Mouse (Mus musculus): Measurements from ENCODE around the gene Gm10300. TPM values are rescaled to one million over a fixed set of nuclear protein-coding genes. Genes with fewer than 3 reads are reported as not detected.

The Gm10300 gene
- polyA plus RNA-seq, 1 experiment from 2014 or later: not detected

DNA sequence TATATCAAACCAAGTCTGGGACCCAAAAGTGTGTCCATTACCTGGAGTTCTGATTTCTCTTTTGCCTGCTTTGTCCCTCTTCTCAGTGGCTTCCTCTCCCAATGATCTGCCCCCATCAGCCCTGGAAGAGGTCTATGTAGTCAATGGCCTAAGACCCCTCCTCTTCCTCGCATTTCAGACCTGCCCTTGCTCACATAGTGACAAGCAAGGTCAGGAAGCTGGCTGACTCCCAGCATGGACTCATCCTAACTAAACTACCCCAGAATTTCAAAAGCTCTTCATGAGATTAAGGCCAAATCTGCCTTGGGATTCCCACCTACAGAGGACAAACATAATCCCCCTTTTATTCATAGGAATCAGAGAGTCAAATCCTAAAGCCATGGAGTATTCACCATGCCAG is 1.3 kb downstream of the Gm10300 start:
- Histone ChIP-seq H3K4me2 (ENCODE audit: low read depth, low read length) (peak overlapping the region; percentile 91; the same call in 1 of the 2 replicates), H3K27ac (ENCODE audit: low read length) (peak overlapping the region; percentile 9; the same call in 1 of the 2 replicates), H3K4me1 (ENCODE audit: control insufficient read depth, insufficient read depth, low read length) (peaks cover 16% of the 10 kb centered on the region; the same call in 1 of the 2 replicates), H3K27me3 (replicated peaks; ENCODE audit: control insufficient read depth, insufficient read depth, low read length) (no peaks in the 10 kb centered on the region), H3K9me3 (ENCODE audit: control insufficient read depth, low read length) (no peaks in the 10 kb centered on the region), H3K4me3 (ENCODE audit: low read length) (peak overlapping the region; percentile 91), H3K36me3 (ENCODE audit: control insufficient read depth, insufficient read depth, low read length) (no peaks in the 10 kb centered on the region), H3K9ac (ENCODE audit: low read depth, low read length) (no peak overlapping the region)
- ATAC-seq: no peak
- WGBS: 59% methylated on average over 1 of the region's 1 CpGs

DNA sequence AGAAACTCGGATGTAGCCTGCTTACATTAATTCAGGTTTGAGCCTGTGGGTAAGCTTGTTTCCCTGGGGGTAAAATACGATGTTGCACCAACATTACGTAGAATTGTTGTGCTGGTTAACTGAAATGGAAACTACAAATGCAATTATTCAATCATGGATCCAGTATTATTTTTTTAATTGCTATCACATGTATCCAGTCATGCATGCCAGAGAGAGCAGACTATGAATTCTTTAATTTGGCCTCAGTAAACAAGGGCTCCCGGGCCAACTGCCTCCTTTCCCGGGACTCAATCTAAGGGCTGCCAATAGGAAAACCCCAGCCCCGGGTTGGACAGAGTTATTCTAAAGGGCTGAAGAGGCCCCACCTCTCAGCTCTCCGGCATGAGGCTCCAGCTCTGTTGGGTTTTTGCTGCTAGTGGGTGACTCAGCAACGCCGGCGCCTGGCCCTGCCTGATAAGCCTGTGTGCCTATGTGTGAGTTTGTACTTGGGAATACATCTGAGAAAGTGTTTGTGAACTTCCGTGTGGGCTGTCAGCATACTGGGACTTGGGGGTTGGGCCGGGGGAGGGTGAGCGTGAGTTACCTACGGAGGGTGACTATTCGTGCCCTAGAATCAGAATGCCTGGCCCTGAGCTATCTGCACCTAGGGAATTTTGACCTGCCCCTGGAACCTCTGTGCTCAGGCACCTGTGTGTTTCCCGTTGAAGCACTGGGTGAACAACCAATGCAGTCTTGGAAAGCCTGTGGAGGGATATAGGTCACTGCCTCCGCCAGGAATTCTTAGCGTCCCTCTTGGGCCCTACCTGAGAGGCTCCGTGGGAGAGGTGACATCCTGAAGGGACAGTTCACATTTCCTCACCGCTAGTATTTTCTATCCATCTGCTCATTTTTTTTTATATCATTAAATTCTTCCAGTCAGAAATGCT is 2.2 kb downstream of the Gm10300 start:
- Histone ChIP-seq H3K4me3 (ENCODE audit: low read length) (no peak overlapping the region), H3K9ac (ENCODE audit: low read depth, low read length) (no peak overlapping the region), H3K9me3 (ENCODE audit: control insufficient read depth, low read length) (no peaks in the 10 kb centered on the region)

DNA sequence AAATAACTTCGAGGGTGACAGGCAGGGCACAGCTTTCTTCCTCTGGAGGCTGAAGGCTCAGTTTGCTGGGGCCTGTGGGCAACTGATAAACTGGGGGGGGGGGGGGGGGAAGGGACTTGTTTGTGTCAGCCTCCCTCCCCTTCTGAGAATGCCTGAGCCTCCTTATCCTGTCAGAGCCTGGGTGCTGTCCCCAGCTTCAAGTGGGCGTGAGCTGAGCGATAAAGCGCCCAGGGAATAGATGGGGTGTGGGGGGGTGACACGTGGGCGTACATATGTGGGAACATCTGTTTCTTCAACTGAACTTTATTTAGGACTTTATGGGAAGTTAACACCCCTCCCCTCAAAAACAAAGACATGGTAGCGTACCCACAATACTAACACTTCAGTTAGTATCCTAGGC is 2.9 kb downstream of the Gm10300 start:
- no peaks in the 10 kb centered on the region for H3K27me3 ChIP-seq (replicated peaks; ENCODE audit: control insufficient read depth, insufficient read depth, low read length)
- no peak overlapping the region for H3K9ac ChIP-seq (ENCODE audit: low read depth, low read length)
- 72% methylated on average over 7 of the region's 7 CpGs for WGBS
- H3K27ac ChIP-seq (ENCODE audit: low read length): peak overlapping the region; percentile 60; the same call in 1 of the 2 replicates
- no peak overlapping the region for H3K4me2 ChIP-seq (ENCODE audit: low read depth, low read length)
- H3K4me3 ChIP-seq (ENCODE audit: low read length): no peak overlapping the region
- H3K4me1 ChIP-seq (ENCODE audit: control insufficient read depth, insufficient read depth, low read length): peaks cover 16% of the 10 kb centered on the region; the same call in 1 of the 2 replicates
- H3K36me3 ChIP-seq (ENCODE audit: control insufficient read depth, insufficient read depth, low read length): no peaks in the 10 kb centered on the region
- no peaks in the 10 kb centered on the region for H3K9me3 ChIP-seq (ENCODE audit: control insufficient read depth, low read length)
- no peak for ATAC-seq

More for the DNA sequence above, 2.2 kb downstream of the Gm10300 start:
- peak overlapping the region; percentile 60 for H3K27ac ChIP-seq (ENCODE audit: low read length)
- H3K36me3 ChIP-seq (ENCODE audit: control insufficient read depth, insufficient read depth, low read length): no peaks in the 10 kb centered on the region
- 26% methylated on average over 20 of the region's 20 CpGs for WGBS
- H3K27me3 ChIP-seq (replicated peaks; ENCODE audit: control insufficient read depth, insufficient read depth, low read length): no peaks in the 10 kb centered on the region
- H3K4me2 ChIP-seq (ENCODE audit: low read depth, low read length): peak overlapping the region; percentile 19; the same call in 1 of the 2 replicates
- H3K4me1 ChIP-seq (ENCODE audit: control insufficient read depth, insufficient read depth, low read length): peaks cover 16% of the 10 kb centered on the region; the same call in 1 of the 2 replicates
- ATAC-seq: peak; percentile 62

DNA sequence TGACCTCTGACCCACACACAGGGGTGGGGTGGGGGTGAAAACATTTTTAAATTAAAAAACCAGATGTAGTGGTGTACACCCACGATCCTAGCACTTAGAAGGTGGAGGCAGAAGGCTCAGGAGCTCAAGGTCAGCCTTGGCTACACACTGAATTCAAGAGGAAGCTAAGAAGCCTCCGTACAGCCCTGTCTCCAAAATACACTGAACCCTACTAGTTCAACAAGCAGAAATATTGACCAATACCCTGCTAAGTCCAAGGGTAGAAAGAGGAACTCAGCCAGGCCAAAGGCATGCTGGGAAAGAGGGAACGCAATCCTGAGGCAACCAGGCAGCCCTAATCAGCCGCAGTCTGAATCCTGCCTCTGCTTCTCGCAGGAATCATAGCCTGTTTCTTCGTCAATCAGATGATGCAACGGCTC is 3.8 kb downstream of the Gm10300 start:
- 62% methylated on average over 7 of the region's 7 CpGs for WGBS
- Histone ChIP-seq H3K27ac (ENCODE audit: low read length) (no peak overlapping the region), H3K9me3 (ENCODE audit: control insufficient read depth, low read length) (no peaks in the 10 kb centered on the region), H3K4me2 (ENCODE audit: low read depth, low read length) (no peak overlapping the region), H3K27me3 (replicated peaks; ENCODE audit: control insufficient read depth, insufficient read depth, low read length) (no peaks in the 10 kb centered on the region), H3K4me3 (ENCODE audit: low read length) (no peak overlapping the region), H3K9ac (ENCODE audit: low read depth, low read length) (no peak overlapping the region), H3K4me1 (ENCODE audit: control insufficient read depth, insufficient read depth, low read length) (peaks cover 15% of the 10 kb centered on the region; the same call in 1 of the 2 replicates), H3K36me3 (ENCODE audit: control insufficient read depth, insufficient read depth, low read length) (no peaks in the 10 kb centered on the region)
- no peak for ATAC-seq

DNA sequence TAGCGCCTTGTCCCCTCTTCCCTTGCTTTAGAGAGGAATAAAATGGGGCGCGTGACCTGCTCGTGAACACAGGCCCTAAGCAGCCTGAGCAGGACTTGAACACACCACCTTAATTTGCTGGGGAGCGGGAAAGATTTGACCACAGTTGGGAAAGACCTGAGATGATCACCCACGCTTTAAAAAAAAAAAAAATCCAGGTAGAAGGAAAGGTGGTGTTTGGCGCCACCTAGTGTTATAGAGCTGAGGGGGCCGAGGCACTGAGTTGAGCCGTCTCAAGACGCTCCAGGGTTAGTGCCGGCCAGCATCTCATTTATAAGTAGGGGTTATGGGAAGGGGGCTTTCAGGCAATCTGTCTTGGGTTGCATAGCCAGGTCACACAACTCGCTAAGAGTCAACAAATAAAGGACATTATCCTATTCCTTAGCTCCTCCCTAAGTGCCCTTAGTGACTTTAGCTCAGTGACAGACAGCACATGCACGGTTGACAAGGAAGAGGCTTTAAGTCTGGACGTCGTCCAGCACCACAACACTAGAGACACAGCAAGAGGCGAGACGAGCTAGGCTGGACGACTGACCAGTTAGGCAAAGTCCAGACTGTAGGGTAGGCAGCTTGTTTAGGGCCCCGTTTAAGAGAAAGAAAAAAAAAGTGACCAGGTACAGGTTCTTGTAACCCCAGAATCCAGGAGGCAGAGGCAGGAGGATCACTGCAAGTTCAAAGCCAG is 5.2 kb downstream of the Gm10300 start:
- Histone ChIP-seq H3K27me3 (replicated peaks; ENCODE audit: control insufficient read depth, insufficient read depth, low read length) (no peaks in the 10 kb centered on the region), H3K4me3 (ENCODE audit: low read length) (no peak overlapping the region), H3K27ac (ENCODE audit: low read length) (no peak overlapping the region), H3K4me1 (ENCODE audit: control insufficient read depth, insufficient read depth, low read length) (0 out of 2 replicates have a peak, but pooled peaks cover 8% of the 10 kb centered on the region), H3K9ac (ENCODE audit: low read depth, low read length) (no peak overlapping the region), H3K36me3 (ENCODE audit: control insufficient read depth, insufficient read depth, low read length) (no peaks in the 10 kb centered on the region), H3K4me2 (ENCODE audit: low read depth, low read length) (no peak overlapping the region), H3K9me3 (ENCODE audit: control insufficient read depth, low read length) (no peaks in the 10 kb centered on the region)
- ATAC-seq: no peak
- 14% methylated on average over 19 of the region's 19 CpGs for WGBS

DNA sequence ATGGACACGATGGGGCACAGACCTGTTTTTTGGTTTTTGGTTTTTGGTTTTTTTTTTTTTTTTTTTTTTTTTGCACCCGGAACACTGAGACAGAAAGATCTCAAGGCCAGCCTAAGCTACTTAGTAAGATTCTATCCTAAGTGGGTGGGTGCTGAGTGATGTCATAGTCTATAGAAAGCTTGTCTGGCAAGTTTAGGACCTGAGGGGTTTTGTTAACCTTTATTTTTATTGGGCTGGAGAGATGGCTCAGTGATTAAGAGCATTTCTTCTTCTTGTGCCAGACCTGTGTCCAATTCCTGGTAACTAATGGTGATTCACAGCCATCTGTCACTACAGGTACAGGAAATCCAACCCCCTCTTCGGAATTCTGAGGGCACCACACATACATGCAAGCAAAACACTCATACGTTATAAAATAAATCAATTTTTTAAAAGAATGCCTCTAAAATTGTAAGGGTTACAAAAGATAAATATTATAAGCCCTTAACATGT is 6.0 kb downstream of the Gm10300 start:
- Histone ChIP-seq H3K4me1 (ENCODE audit: control insufficient read depth, insufficient read depth, low read length) (0 out of 2 replicates have a peak, but pooled peaks cover 5% of the 10 kb centered on the region), H3K27ac (ENCODE audit: low read length) (no peak overlapping the region), H3K9me3 (ENCODE audit: control insufficient read depth, low read length) (no peaks in the 10 kb centered on the region), H3K27me3 (replicated peaks; ENCODE audit: control insufficient read depth, insufficient read depth, low read length) (no peaks in the 10 kb centered on the region), H3K36me3 (ENCODE audit: control insufficient read depth, insufficient read depth, low read length) (no peaks in the 10 kb centered on the region), H3K4me2 (ENCODE audit: low read depth, low read length) (no peak overlapping the region), H3K9ac (ENCODE audit: low read depth, low read length) (no peak overlapping the region), H3K4me3 (ENCODE audit: low read length) (no peak overlapping the region)
- WGBS: 56% methylated on average over 4 of the region's 4 CpGs
- no peak for ATAC-seq

DNA sequence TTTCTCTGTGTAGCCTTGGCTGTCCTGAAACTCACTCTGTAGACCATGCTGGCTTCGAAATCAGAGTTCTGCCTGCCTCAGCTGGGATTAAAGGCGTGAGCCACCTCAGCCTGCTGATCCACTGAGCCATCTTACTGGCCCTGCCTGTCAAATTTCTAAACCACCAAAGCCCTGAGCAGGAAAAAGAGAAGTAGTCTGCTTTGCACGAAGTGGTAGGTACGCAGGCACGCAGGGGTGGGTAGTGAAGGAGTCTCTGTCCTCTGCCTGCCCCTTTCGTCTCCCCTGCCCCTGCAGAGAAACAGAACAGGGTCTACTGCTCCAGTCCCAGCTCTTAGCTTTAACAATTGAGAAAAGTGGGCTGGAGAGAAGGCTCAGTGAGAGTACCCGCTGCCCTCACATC is 10.6 kb downstream of the Gm10300 start:
- WGBS: 81% methylated on average over 7 of the region's 7 CpGs

DNA sequence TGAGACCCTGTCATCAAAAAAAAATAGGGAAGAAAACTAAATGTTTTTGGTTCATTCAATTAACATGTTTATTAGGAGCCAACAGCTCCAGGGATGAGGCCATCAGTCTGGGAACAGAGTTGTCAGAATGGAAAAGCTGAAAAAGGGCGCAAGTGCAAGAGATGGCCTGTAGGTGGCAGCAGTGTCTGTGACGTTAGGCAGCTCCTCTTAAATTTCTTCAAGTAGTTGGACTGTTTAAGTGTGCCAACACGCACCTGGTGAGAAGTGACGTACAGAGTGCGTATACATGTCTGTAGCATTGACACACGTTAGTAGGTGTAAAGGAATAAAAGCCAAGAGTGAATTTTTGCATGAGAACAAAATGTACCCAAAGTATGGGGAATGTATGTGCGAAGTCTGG is 14.4 kb downstream of the Gm10300 start:
- H3K4me3 ChIP-seq (ENCODE audit: low read length): no peak overlapping the region
- H3K9me3 ChIP-seq (ENCODE audit: control insufficient read depth, low read length): no peaks in the 10 kb centered on the region
- H3K27ac ChIP-seq (ENCODE audit: low read length): no peak overlapping the region
- H3K4me1 ChIP-seq (ENCODE audit: control insufficient read depth, insufficient read depth, low read length): peaks cover 8% of the 10 kb centered on the region; the same call in 1 of the 2 replicates
- 15% methylated on average over 7 of the region's 7 CpGs for WGBS
- H3K36me3 ChIP-seq (ENCODE audit: control insufficient read depth, insufficient read depth, low read length): no peaks in the 10 kb centered on the region
- H3K27me3 ChIP-seq (replicated peaks; ENCODE audit: control insufficient read depth, insufficient read depth, low read length): no peaks in the 10 kb centered on the region
- H3K4me2 ChIP-seq (ENCODE audit: low read depth, low read length): no peak overlapping the region
- no peak overlapping the region for H3K9ac ChIP-seq (ENCODE audit: low read depth, low read length)
- ATAC-seq: no peak

More for the DNA sequence above, 10.6 kb downstream of the Gm10300 start:
- Histone ChIP-seq H3K4me2 (ENCODE audit: low read depth, low read length) (no peak overlapping the region), H3K9me3 (ENCODE audit: control insufficient read depth, low read length) (no peaks in the 10 kb centered on the region), H3K36me3 (ENCODE audit: control insufficient read depth, insufficient read depth, low read length) (no peaks in the 10 kb centered on the region), H3K27ac (ENCODE audit: low read length) (no peak overlapping the region), H3K4me1 (ENCODE audit: control insufficient read depth, insufficient read depth, low read length) (no peaks in the 10 kb centered on the region), H3K4me3 (ENCODE audit: low read length) (no peak overlapping the region), H3K27me3 (replicated peaks; ENCODE audit: control insufficient read depth, insufficient read depth, low read length) (no peaks in the 10 kb centered on the region), H3K9ac (ENCODE audit: low read depth, low read length) (no peak overlapping the region)
- no peak for ATAC-seq

DNA sequence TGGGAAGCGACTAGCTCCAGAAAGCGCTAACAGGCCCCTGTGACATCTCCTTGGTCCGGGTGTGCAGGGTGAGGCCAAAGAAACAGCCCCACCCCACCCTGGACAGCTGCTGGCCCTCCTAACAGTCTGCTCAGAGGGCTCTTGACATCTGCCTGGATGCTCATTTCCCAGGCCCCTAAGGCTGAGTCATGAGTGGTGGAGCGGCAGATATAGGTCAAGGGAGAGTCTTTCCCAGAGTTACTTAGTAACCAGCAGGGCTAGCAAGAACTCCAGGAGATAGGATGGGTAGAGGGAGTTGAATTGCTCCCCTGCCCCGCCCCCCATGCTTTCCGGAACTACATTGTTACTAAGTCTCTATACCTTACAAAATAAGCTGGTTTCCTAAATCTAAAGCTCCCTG is 18.6 kb downstream of the Gm10300 start:
- Histone ChIP-seq H3K27me3 (replicated peaks; ENCODE audit: control insufficient read depth, insufficient read depth, low read length) (no peaks in the 10 kb centered on the region), H3K9me3 (ENCODE audit: control insufficient read depth, low read length) (no peaks in the 10 kb centered on the region), H3K4me2 (ENCODE audit: low read depth, low read length) (no peak overlapping the region), H3K9ac (ENCODE audit: low read depth, low read length) (no peak overlapping the region), H3K4me3 (ENCODE audit: low read length) (no peak overlapping the region), H3K36me3 (ENCODE audit: control insufficient read depth, insufficient read depth, low read length) (no peaks in the 10 kb centered on the region), H3K4me1 (ENCODE audit: control insufficient read depth, insufficient read depth, low read length) (peaks cover 8% of the 10 kb centered on the region; the same call in 1 of the 2 replicates), H3K27ac (ENCODE audit: low read length) (peak overlapping the region; percentile 49)
- 57% methylated on average over 6 of the region's 6 CpGs for WGBS
- peak; percentile 91 for ATAC-seq
